ENCODE assay signal across 10 mouse cellular contexts in the genomic region with DNA sequence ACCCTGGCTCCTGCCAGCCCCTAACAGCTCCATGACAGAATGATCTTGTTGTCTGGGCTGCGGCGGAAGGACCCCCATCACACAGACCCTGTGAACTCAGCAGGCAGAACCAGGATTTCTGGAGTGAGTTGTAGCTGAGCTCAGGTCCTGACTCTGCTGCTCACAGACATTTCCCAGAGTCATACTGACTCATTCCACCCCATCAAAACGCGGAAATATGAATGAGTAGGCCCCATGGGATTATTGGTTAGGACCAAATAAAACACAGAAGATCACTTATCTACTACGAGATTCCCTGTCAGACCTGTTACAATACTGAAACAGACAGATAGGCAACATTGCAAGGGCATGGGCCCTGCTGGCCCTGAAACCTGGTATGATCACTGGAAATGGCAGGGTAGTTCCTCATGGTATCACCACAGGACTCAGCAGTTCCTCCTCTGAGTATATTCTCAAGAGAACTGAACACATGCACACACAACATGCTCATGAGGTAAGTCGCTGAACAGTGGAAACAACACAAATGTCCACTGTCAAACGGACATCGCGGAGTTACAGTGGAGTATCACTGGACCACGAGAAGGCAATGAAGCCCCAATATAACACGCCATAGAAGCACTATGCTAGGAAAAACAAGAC. TPM values are rescaled to one million over a fixed set of nuclear protein-coding genes. Genes with fewer than 3 reads are reported as not detected.
DNase-seq lines count a peak whose midpoint lies in the region; ATAC-seq lines count a peak whose summit lies in the region.
"Had no signal": no experiment of that assay in that cellular context is flagged by ENCODE, and none has a peak within 500 bp of the region (broad histone marks: within the 10 kb centered on the region; RNA-seq: fewer than 3 reads in every experiment).

No protein-coding gene starts in this region.

- H3K27me3 ChIP-seq in liver, embryonic 11.5 days (replicated peaks; ENCODE audit: control insufficient read depth, insufficient read depth, low read length), result no peaks in the 10 kb centered on the region
- H3K27me3 ChIP-seq in embryonic facial prominence, embryonic 15.5 days, result no peaks in the 10 kb centered on the region
- no peaks in the 10 kb centered on the region; the same call in 1 of the 2 replicates for H3K27me3 ChIP-seq in limb, embryonic 12.5 days
- H3K27me3 ChIP-seq in neural tube, embryonic 13.5 days, result no peaks in the 10 kb centered on the region

- no peak overlapping the region for H3K9ac ChIP-seq in liver, embryonic 11.5 days (ENCODE audit: low read depth, low read length)
- no peak overlapping the region for H3K9ac ChIP-seq in embryonic facial prominence, embryonic 15.5 days
- H3K9ac ChIP-seq in limb, embryonic 12.5 days (replicated peaks), result 0 out of 2 replicates have a peak overlapping the region, but pooled peaks have one; percentile 9
- H3K9ac ChIP-seq in neural tube, embryonic 13.5 days, result no peak overlapping the region

- DNase-seq in liver, embryonic 11.5 days (ENCODE audit: low spot score), result no peak
- DNase-seq in liver, result no peak
- DNase-seq in frontal cortex, postnatal 10 days (ENCODE audit: low spot score in 2 of 2), result no peak
- DNase-seq in gastrocnemius, postnatal 4 days (ENCODE audit: low spot score in 2 of 2), result no peak
- DNase-seq: adrenal gland, postnatal 25 days; kidney, adult 18-20 months had no signal

- no peak for ATAC-seq in liver, embryonic 11.5 days (replicated peaks; ENCODE audit: low FRiP score)
- no peak for ATAC-seq in embryonic facial prominence, embryonic 15.5 days (ENCODE audit: insufficient number of reproducible peaks, low FRiP score, low TSS enrichment, low read depth)
- ATAC-seq in limb, embryonic 12.5 days (ENCODE audit: insufficient number of reproducible peaks, insufficient read depth, low FRiP score, low TSS enrichment, low read depth), result no peak
- no peak for ATAC-seq in neural tube, embryonic 13.5 days (ENCODE audit: low read depth)
- ATAC-seq in frontal cortex, adult (ENCODE audit: low TSS enrichment), result no peak

- H3K36me3 ChIP-seq in liver, embryonic 11.5 days (ENCODE audit: control insufficient read depth, insufficient read depth, low read length), result 0 out of 2 replicates have a peak, but pooled peaks cover 3% of the 10 kb centered on the region
- H3K36me3 ChIP-seq in embryonic facial prominence, embryonic 15.5 days, result no peaks in the 10 kb centered on the region
- H3K36me3 ChIP-seq in limb, embryonic 12.5 days, result peaks cover 21% of the 10 kb centered on the region; the same call in 1 of the 2 replicates
- peaks cover 19% of the 10 kb centered on the region for H3K36me3 ChIP-seq in neural tube, embryonic 13.5 days

- H3K27ac ChIP-seq in liver, embryonic 11.5 days (ENCODE audit: low read depth, low read length), result peak overlapping the region; percentile 60; the same call in 1 of the 2 replicates
- H3K27ac ChIP-seq in embryonic facial prominence, embryonic 15.5 days (replicated peaks), result peak overlapping the region; percentile 58
- H3K27ac ChIP-seq in limb, embryonic 12.5 days, result peak overlapping the region; percentile 74
- H3K27ac ChIP-seq in neural tube, embryonic 13.5 days (replicated peaks), result peak overlapping the region; percentile 74

- H3K9me3 ChIP-seq in liver, embryonic 11.5 days (ENCODE audit: control insufficient read depth, low read length), result no peaks in the 10 kb centered on the region
- H3K9me3 ChIP-seq in embryonic facial prominence, embryonic 15.5 days (replicated peaks), result no peaks in the 10 kb centered on the region
- no peaks in the 10 kb centered on the region for H3K9me3 ChIP-seq in limb, embryonic 12.5 days
- H3K9me3 ChIP-seq in neural tube, embryonic 13.5 days, result no peaks in the 10 kb centered on the region

- 67% methylated on average over 11 of the region's 11 CpGs for WGBS in liver, embryonic 11.5 days
- WGBS in embryonic facial prominence, embryonic 15.5 days, result 78% methylated on average over 11 of the region's 11 CpGs
- 90% methylated on average over 11 of the region's 11 CpGs for WGBS in limb, embryonic 12.5 days
- WGBS in neural tube, embryonic 13.5 days, result 70% methylated on average over 11 of the region's 11 CpGs

- peaks cover 53% of the 10 kb centered on the region for H3K4me1 ChIP-seq in liver, embryonic 11.5 days (replicated peaks; ENCODE audit: control insufficient read depth, insufficient read depth, low read length)
- H3K4me1 ChIP-seq in embryonic facial prominence, embryonic 15.5 days, result peaks cover 25% of the 10 kb centered on the region
- peaks cover 35% of the 10 kb centered on the region for H3K4me1 ChIP-seq in limb, embryonic 12.5 days (replicated peaks)
- peaks cover 33% of the 10 kb centered on the region for H3K4me1 ChIP-seq in neural tube, embryonic 13.5 days (replicated peaks)

- no peak overlapping the region for H3K4me3 ChIP-seq in liver, embryonic 11.5 days (ENCODE audit: low read depth, low read length)
- H3K4me3 ChIP-seq in embryonic facial prominence, embryonic 15.5 days (replicated peaks), result no peak overlapping the region
- no peak overlapping the region for H3K4me3 ChIP-seq in limb, embryonic 12.5 days (replicated peaks)
- no peak overlapping the region for H3K4me3 ChIP-seq in neural tube, embryonic 13.5 days

- H3K4me2 ChIP-seq in liver, embryonic 11.5 days, result no peak overlapping the region
- H3K4me2 ChIP-seq in embryonic facial prominence, embryonic 15.5 days (replicated peaks), result no peak overlapping the region
- H3K4me2 ChIP-seq in limb, embryonic 12.5 days, result no peak overlapping the region
- no peak overlapping the region for H3K4me2 ChIP-seq in neural tube, embryonic 13.5 days

RNA-seq across cellular contexts. Expression of gene Mvb12b, which starts 40.4 kb away (rescaled TPM):
- polyA plus RNA-seq in liver, embryonic 11.5 days (2014; fragmentation: Nextera tagmentation; extraction: Ambion mirVana), result 17.7 and 18.3 TPM in 2 replicates
- 21.7 and 22.8 TPM in 2 replicates for polyA plus RNA-seq in embryonic facial prominence, embryonic 15.5 days (2015; fragmentation: Nextera tagmentation; extraction: Ambion mirVana)
- 25.5 and 27.3 TPM in 2 replicates for polyA plus RNA-seq in limb, embryonic 12.5 days (2016; fragmentation: Nextera tagmentation; extraction: Ambion mirVana)
- polyA plus RNA-seq in neural tube, embryonic 13.5 days (2015; fragmentation: Nextera tagmentation; extraction: Ambion mirVana), result 60.5 and 67.6 TPM in 2 replicates
- total RNA-seq in gastrocnemius, postnatal 4 days (2021), result 10 to 100 TPM; 33.3 to 36.7 TPM
